ENCODE assay signal across 8 mouse cellular contexts in the genomic region with DNA sequence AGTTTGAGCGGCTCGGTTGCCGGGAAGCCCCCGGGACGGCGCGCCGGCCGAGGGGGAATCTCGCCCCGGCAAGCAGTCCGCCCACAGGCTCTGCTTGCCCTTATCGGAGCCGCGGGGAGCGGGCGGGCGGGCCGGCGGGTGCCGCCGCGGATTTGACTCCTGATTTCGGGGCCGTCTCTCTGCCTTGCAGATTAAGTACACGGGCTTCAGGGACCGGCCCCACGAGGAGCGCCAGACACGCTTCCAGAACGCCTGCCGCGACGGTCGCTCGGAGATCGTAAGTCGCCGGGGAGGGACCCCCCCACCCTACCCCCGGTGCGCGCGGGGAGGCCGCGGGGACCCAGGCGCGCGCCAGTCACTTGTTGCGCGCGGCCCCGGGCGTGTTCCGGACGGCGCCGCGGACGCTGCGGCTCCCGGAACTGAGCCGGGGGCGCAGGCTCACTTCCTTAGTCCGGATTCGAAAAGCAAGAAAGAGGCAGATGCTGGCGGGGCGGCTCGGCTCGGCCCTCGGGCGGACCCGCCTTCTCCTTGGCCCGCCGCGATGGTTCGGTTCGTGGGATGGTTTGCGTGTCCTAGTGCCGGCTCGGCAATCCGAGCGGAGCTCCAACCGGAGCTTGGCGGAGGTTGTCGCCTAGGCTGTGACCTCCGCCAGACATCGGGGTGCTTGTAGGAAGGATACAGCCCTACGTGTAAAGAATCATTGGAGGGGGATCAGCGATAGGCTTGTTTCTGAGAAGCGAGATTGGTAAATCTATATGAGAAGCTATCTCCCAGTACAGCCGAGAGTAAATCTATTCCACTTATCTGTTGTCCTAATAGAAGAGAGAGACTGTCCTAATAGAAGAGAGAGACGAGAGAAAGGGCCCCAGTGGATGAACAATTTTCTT. TPM values are rescaled to one million over a fixed set of nuclear protein-coding genes. Genes with fewer than 3 reads are reported as not detected.
DNase-seq lines count a peak whose midpoint lies in the region; ATAC-seq and TF ChIP-seq lines count a peak whose summit lies in the region.

No protein-coding gene starts in this region.

- no peaks in the 10 kb centered on the region for H3K79me2 ChIP-seq in heart, adult 2 months (replicated peaks; ENCODE audit: control insufficient read depth, insufficient read depth, low read length)
- peaks cover 11% of the 10 kb centered on the region; the same call in 1 of the 2 replicates for H3K79me2 ChIP-seq in liver, adult 2 months (ENCODE audit: control insufficient read depth, insufficient read depth, low read length)
- peaks cover 49% of the 10 kb centered on the region for H3K79me2 ChIP-seq in myocyte (ENCODE audit: control insufficient read depth, insufficient read depth)

- H3K9ac ChIP-seq in heart, adult 2 months (ENCODE audit: low read depth, low read length), result peak overlapping the region; percentile 90
- H3K9ac ChIP-seq in liver, adult 2 months (ENCODE audit: low read depth, low read length), result peak overlapping the region; percentile 85

- ATAC-seq in cerebellum, adult (ENCODE audit: insufficient number of reproducible peaks, low FRiP score, low TSS enrichment), result no peak

- H3K36me3 ChIP-seq in heart, adult 2 months (ENCODE audit: control insufficient read depth, insufficient read depth, low read length), result peaks cover 7% of the 10 kb centered on the region
- H3K36me3 ChIP-seq in liver, adult 2 months (ENCODE audit: control insufficient read depth, insufficient read depth, low read length), result peaks cover 2% of the 10 kb centered on the region; the same call in 1 of the 2 replicates
- peaks cover 7% of the 10 kb centered on the region for H3K36me3 ChIP-seq in myocyte (ENCODE audit: control insufficient read depth, insufficient read depth)

- intact Hi-C loops in heart, adult 2 months (cut with DNase I), result loop anchor here (2.0 kb wide), 2 partner anchors 33 to 53 kb away; a partner anchor contains a TSS

- peak overlapping the region; percentile 93 for H3K4me3 ChIP-seq in heart, adult 2 months
- H3K4me3 ChIP-seq in liver, adult 2 months (ENCODE audit: insufficient read depth, low read depth, low read length), result peak overlapping the region; percentile 82
- peak overlapping the region; percentile 75 for H3K4me3 ChIP-seq in myocyte

- WGBS in heart, adult 2 months, result under 1% methylated on average over 82 of the region's 92 CpGs
- WGBS in liver, adult 2 months, result under 1% methylated on average over 89 of the region's 92 CpGs

- peak; percentile 26 for DNase-seq in cerebellum, adult 11 months
- peak; percentile 68 for DNase-seq in embryo, embryonic 9.5 days (ENCODE audit: extremely low spot score)
- DNase-seq in heart, adult 2 months, result peak; percentile 84 to 88
- DNase-seq in kidney, adult 8-10 months, result peak; percentile 49 to 57
- DNase-seq in liver, adult 2 months (ENCODE audit: extremely low read depth, low read depth, low spot score), result peak; percentile 25
- peak; percentile 71 to 74 for DNase-seq in spleen, postnatal 36 days (ENCODE audit: low spot score in 2 of 2)

- 0 out of 2 replicates have a peak, but pooled peaks have one; percentile 14 for TF ChIP-seq POLR2A in heart, adult 2 months (IDR thresholded peaks at IDR 0.05; ENCODE audit: insufficient read depth, low read depth, low read length)
- TF ChIP-seq POLR2A in liver, adult 2 months (IDR thresholded peaks at IDR 0.05; ENCODE audit: extremely low read depth, insufficient read depth, low read length), result no peak
- peak; percentile 48 for TF ChIP-seq POLR2A in myocyte (IDR thresholded peaks at IDR 0.05; ENCODE audit: insufficient read length, low read depth)

- TF ChIP-seq EP300 in heart, adult 2 months (IDR thresholded peaks at IDR 0.05; ENCODE audit: insufficient read depth, low read depth, low read length), result no peak

- peak overlapping the region; percentile 65 for H3K4me2 ChIP-seq in myocyte (ENCODE audit: low read depth)

- H3K27me3 ChIP-seq in heart, adult 2 months (ENCODE audit: control insufficient read depth, insufficient read depth, low read length), result no peaks in the 10 kb centered on the region
- H3K27me3 ChIP-seq in liver, adult 2 months (ENCODE audit: control insufficient read depth, insufficient read depth, low read length), result no peaks in the 10 kb centered on the region
- no peaks in the 10 kb centered on the region for H3K27me3 ChIP-seq in myocyte (ENCODE audit: control insufficient read depth, insufficient read depth, insufficient read length)

- H3K4me1 ChIP-seq in heart, adult 2 months (ENCODE audit: control insufficient read depth, insufficient read depth, low read length), result peaks cover 1% of the 10 kb centered on the region; the same call in 1 of the 2 replicates
- no peaks in the 10 kb centered on the region; the same call in 1 of the 2 replicates for H3K4me1 ChIP-seq in liver, adult 2 months (ENCODE audit: control insufficient read depth, insufficient read depth, low read length)

- peak overlapping the region; percentile 76 for H3ac ChIP-seq in myocyte (ENCODE audit: control insufficient read depth, insufficient read length)

- no peak for TF ChIP-seq CTCF in heart, adult 2 months (IDR thresholded peaks at IDR 0.05)
- TF ChIP-seq CTCF in liver, adult 2 months (IDR thresholded peaks at IDR 0.05; ENCODE audit: low read depth, low read length), result no peak

- peak overlapping the region; percentile 94 for H3K27ac ChIP-seq in heart, adult 2 months
- H3K27ac ChIP-seq in liver, adult 2 months (replicated peaks; ENCODE audit: insufficient read depth, low read depth, low read length), result peak overlapping the region; percentile 63

TF ChIP-seq in myocyte, 11 proteins besides CTCF, POLR2A, EP300 and RAD21:
- no peak for TF ChIP-seq MAX (IDR thresholded peaks at IDR 0.05; ENCODE audit: low read depth)
- no peak for TF ChIP-seq MYOG (IDR thresholded peaks at IDR 0.05; ENCODE audit: control insufficient read depth in 1 of 3, insufficient read depth in 1 of 3, insufficient read length in 2 of 3, low read depth in 2 of 3)
- TF ChIP-seq USF1 (IDR thresholded peaks at IDR 0.05; ENCODE audit: low read depth), result no peak
- no peak for TF ChIP-seq TCF12 (IDR thresholded peaks at IDR 0.05; ENCODE audit: insufficient read depth, poor library complexity, severe bottlenecking)
- TF ChIP-seq E2F4 (IDR thresholded peaks at IDR 0.05; ENCODE audit: insufficient read depth), result no peak
- TF ChIP-seq MYOD1 (IDR thresholded peaks at IDR 0.05; ENCODE audit: control insufficient read depth in 1 of 3, insufficient read length in 2 of 3, low read depth in 2 of 3), result no peak
- no peak for TF ChIP-seq CEBPB (IDR thresholded peaks at IDR 0.05; ENCODE audit: insufficient read depth, poor library complexity, severe bottlenecking)
- no peak for TF ChIP-seq POLR2AphosphoS2 (IDR thresholded peaks at IDR 0.05; ENCODE audit: insufficient read length, low read depth)
- TF ChIP-seq TCF3 (IDR thresholded peaks at IDR 0.05; ENCODE audit: insufficient read length, low read depth), result no peak
- TF ChIP-seq SRF (IDR thresholded peaks at IDR 0.05; ENCODE audit: control insufficient read depth, insufficient read length, low read depth), result no peak
- TF ChIP-seq REST (IDR thresholded peaks at IDR 0.05; ENCODE audit: insufficient read depth, insufficient read length), result no peak
TF ChIP-seq in myocyte: peak in this region for 0.

RNA-seq across cellular contexts. Expression of a gene that starts 0.9 kb away (rescaled TPM):
- 10 to 100 TPM; 23.1 to 23.8 TPM for total RNA-seq in heart, adult 2 months (2021)
- polyA plus RNA-seq in heart, adult 2 months (2012; rRNA removed), result 6.4 and 11.0 TPM in 2 replicates
- 13.2 and 15.7 TPM in 2 replicates for total RNA-seq in liver, adult 2 months (2014; rRNA removed)
- polyA plus RNA-seq in liver, adult 2 months (2012; rRNA removed), result 1.8 and 2.8 TPM in 2 replicates
- 38.1 TPM for polyA plus RNA-seq in myocyte (2012; fragmentation: generic; extraction: Trizol)

RNA-seq across cellular contexts. Expression of a gene that starts 39.8 kb away (rescaled TPM):
- total RNA-seq in heart, adult 2 months (2021), result not detected
- polyA plus RNA-seq in heart, adult 2 months (2012; rRNA removed), result not detected in 2 replicates
- total RNA-seq in liver, adult 2 months (2014; rRNA removed), result 0.13 and 0.55 TPM in 2 replicates
- 0.09 and 0.93 TPM in 2 replicates for polyA plus RNA-seq in liver, adult 2 months (2012; rRNA removed)
- polyA plus RNA-seq in myocyte (2012; fragmentation: generic; extraction: Trizol), result not detected

RNA-seq across cellular contexts. Expression of a gene that starts 53.6 kb away (rescaled TPM):
- 10 to 100 TPM; 19.2 to 20.3 TPM for total RNA-seq in heart, adult 2 months (2021)
- 16.5 and 23.7 TPM in 2 replicates for polyA plus RNA-seq in heart, adult 2 months (2012; rRNA removed)
- total RNA-seq in liver, adult 2 months (2014; rRNA removed), result 67.3 and 67.5 TPM in 2 replicates
- polyA plus RNA-seq in liver, adult 2 months (2012; rRNA removed), result 39.0 and 54.9 TPM in 2 replicates
- 16.6 TPM for polyA plus RNA-seq in myocyte (2012; fragmentation: generic; extraction: Trizol)

Comparison
In these comparisons a context has a peak if more than half of its experiments do, and no peak if none do; other contexts are left out.
1. DNase-seq: peak in every context shown above with its lines; median percentile 86 in heart, adult 2 months; 72 in spleen, postnatal 36 days; 68 in embryo, embryonic 9.5 days; 53 in kidney, adult 8-10 months; 26 in cerebellum, adult 11 months; 25 in liver, adult 2 months.